Comparison of ENCODE assay signal across 8 mouse cellular contexts in genomic region chr6:113483100-113483615, GRCm38 (mm10). TPM values are rescaled to one million over a fixed set of nuclear protein-coding genes. Genes with fewer than 3 reads are reported as not detected.
DNase-seq lines count a peak whose midpoint lies in the region; ATAC-seq lines count a peak whose summit lies in the region.

Gene Creld1, plus strand, starts transcription at chr6:113483297.

- peak; percentile 96 for ATAC-seq in hindbrain, embryonic 14.5 days (ENCODE audit: low FRiP score)

- peaks cover 25% of the 10 kb centered on the region for H3K36me3 ChIP-seq in hindbrain, embryonic 14.5 days (replicated peaks; ENCODE audit: control insufficient read depth, insufficient read depth)

- H3K27me3 ChIP-seq in hindbrain, embryonic 14.5 days (ENCODE audit: control insufficient read depth, insufficient read depth, low read length): no peaks in the 10 kb centered on the region; the same call in none of the 2 replicates

- peaks cover 31% of the 10 kb centered on the region for H3K4me1 ChIP-seq in hindbrain, embryonic 14.5 days (replicated peaks; ENCODE audit: control insufficient read depth, insufficient read depth, low read length)

- WGBS in hindbrain, embryonic 14.5 days: under 1% methylated on average over 26 of the region's 26 CpGs

- H3K4me3 ChIP-seq in hindbrain, embryonic 14.5 days (replicated peaks; ENCODE audit: low read length): peak within 1 kb of the TSS; percentile 66

- H3K4me2 ChIP-seq in hindbrain, embryonic 14.5 days (replicated peaks): peak within 1 kb of the TSS; percentile 70

- H3K27ac ChIP-seq in hindbrain, embryonic 14.5 days: peak within 1 kb of the TSS; percentile 89

- no peaks in the 10 kb centered on the region for H3K9me3 ChIP-seq in hindbrain, embryonic 14.5 days (ENCODE audit: control insufficient read depth, low read length)

- peak within 1 kb of the TSS; percentile 93 for H3K9ac ChIP-seq in hindbrain, embryonic 14.5 days

- peak; percentile 100 for DNase-seq in WW6 (ENCODE audit: low read depth, low spot score)
- DNase-seq in cerebellum, postnatal 4 days (ENCODE audit: low spot score in 2 of 2): peak; percentile 79 to 88
- peak; percentile 93 to 94 for DNase-seq in frontal cortex, postnatal 36 days (ENCODE audit: low spot score in 2 of 2)
- peak; percentile 91 for DNase-seq in hindbrain, embryonic 14.5 days (ENCODE audit: low spot score)
- peak; percentile 78 to 81 for DNase-seq in layer of hippocampus, postnatal 25 days (ENCODE audit: extremely low spot score in 1 of 2, low spot score in 1 of 2)
- peak; percentile 93 for DNase-seq in lung, postnatal 14 days
- DNase-seq in ovary, postnatal 36 days (ENCODE audit: low spot score): peak; percentile 92
- peak; percentile 93 for DNase-seq in thymus, postnatal 14 days

RNA-seq across cellular contexts. Expression of gene Creld1, which starts in this region (rescaled TPM):
- 61.5 and 69.9 TPM in 2 replicates for polyA plus RNA-seq in hindbrain, embryonic 14.5 days (2014; fragmentation: Nextera tagmentation; extraction: Ambion mirVana)
- 100 to 1,000 TPM; 104 to 117 TPM for total RNA-seq in layer of hippocampus, postnatal 25 days (2021)

Comparison
In these comparisons a context has a peak if more than half of its experiments do, and no peak if none do; other contexts are left out.
1. Peak in every context shown above with its lines: DNase-seq, ATAC-seq, H3K4me3 ChIP-seq and H3K27ac ChIP-seq.